Mouse (Mus musculus) midbrain, embryonic 16.5 days (tissue): ENCODE measurements around the gene Plxna2. TPM values are rescaled to one million over a fixed set of nuclear protein-coding genes. Genes with fewer than 3 reads are reported as not detected.

Experiments
- ATAC-seq: fragments of 200-750 bp; cut with Nextera tagmentation; 2 replicates; pipeline ENCODE4 v1.8.0; 2017; ENCODE audit warnings: moderate TSS enrichment
- H3K27ac ChIP-seq: fragments of 300-500 bp; sonication (generic); 2 replicates; pipeline ENCODE4 v1.5.1; 2014; ENCODE audit warnings: mild to moderate bottlenecking, low read length, mixed read lengths
- H3K27me3 ChIP-seq: fragments of 300-500 bp; sonication (generic); 2 replicates; pipeline ENCODE4 v1.6.1; 2014; ENCODE audit warnings: low read depth, low read length, mixed read lengths; ENCODE audit not compliant: control insufficient read depth, insufficient read depth
- H3K36me3 ChIP-seq: fragments of 300-500 bp; sonication (generic); 2 replicates; pipeline ENCODE4 v1.6.1; 2014; ENCODE audit warnings: mild to moderate bottlenecking, low read length, moderate library complexity, mixed read lengths; ENCODE audit not compliant: control insufficient read depth, insufficient read depth
- H3K4me1 ChIP-seq: fragments of 300-500 bp; sonication (generic); 2 replicates; pipeline ENCODE4 v1.6.1; 2014; ENCODE audit warnings: mild to moderate bottlenecking, low read length, mixed read lengths; ENCODE audit not compliant: control insufficient read depth, insufficient read depth
- H3K4me2 ChIP-seq: fragments of 300-500 bp; sonication (generic); 2 replicates; pipeline ENCODE4 v1.6.1; 2014; ENCODE audit warnings: mild to moderate bottlenecking, low read length, mixed read lengths
- H3K4me3 ChIP-seq: fragments of 300-500 bp; sonication (generic); 2 replicates; pipeline ENCODE4 v1.5.1; 2014; ENCODE audit warnings: low read depth, mild to moderate bottlenecking, low read length, moderate library complexity, mixed read lengths
- H3K9ac ChIP-seq: fragments of 300-500 bp; sonication (generic); 2 replicates; pipeline ENCODE4 v1.6.1; 2014; ENCODE audit warnings: low read depth, low read length, mixed read lengths
- H3K9me3 ChIP-seq: fragments of 300-500 bp; sonication (generic); replicated peaks from 2 replicates; pipeline ENCODE4 v1.6.1; 2014; ENCODE audit warnings: mild to moderate bottlenecking, low read length, mixed read lengths; ENCODE audit not compliant: control insufficient read depth, poor library complexity, severe bottlenecking
- WGBS: fragments of 180-500 bp; shearing (Covaris S2); extraction: QIAGEN DNeasy Blood & Tissue Kit; methylation state at CpG from one replicate; pipeline ENCODE4 v1.1.7; 2014; 5-methylcytosine and 5-hydroxymethylcytosine counted together
- microRNA-seq: library from miRNA; unstranded; fragments of <30 nt; microRNA quantifications from one replicate; pipeline ENCODE4, GENCODE M21; 2017
- polyA plus RNA-seq: library from polyadenylated mRNA; unstranded; fragments of >200 nt; fragmentation: Nextera tagmentation; extraction: Ambion mirVana; gene quantifications from 2 replicates; pipeline ENCODE4 v1.2.1, GENCODE M21; 2015

The Plxna2 gene
- polyA plus RNA-seq, 1 experiment from 2014 or later = 18.1 TPM

GRCm38 (mm10) chr1:194847014-194847413 is 229.0 kb downstream of the Plxna2 start:
- Histone ChIP-seq H3K4me3 (no peak overlapping the region), H3K9ac (no peak overlapping the region), H3K4me1 (0 out of 2 replicates have a peak, but pooled peaks cover 4% of the 10 kb centered on the region), H3K27ac (no peak overlapping the region), H3K27me3 (no peaks in the 10 kb centered on the region), H3K4me2 (no peak overlapping the region), H3K9me3 (no peaks in the 10 kb centered on the region), H3K36me3 (no peaks in the 10 kb centered on the region)
- ATAC-seq = no peak
- 90% methylated on average over 4 of the region's 4 CpGs for WGBS

DNA sequence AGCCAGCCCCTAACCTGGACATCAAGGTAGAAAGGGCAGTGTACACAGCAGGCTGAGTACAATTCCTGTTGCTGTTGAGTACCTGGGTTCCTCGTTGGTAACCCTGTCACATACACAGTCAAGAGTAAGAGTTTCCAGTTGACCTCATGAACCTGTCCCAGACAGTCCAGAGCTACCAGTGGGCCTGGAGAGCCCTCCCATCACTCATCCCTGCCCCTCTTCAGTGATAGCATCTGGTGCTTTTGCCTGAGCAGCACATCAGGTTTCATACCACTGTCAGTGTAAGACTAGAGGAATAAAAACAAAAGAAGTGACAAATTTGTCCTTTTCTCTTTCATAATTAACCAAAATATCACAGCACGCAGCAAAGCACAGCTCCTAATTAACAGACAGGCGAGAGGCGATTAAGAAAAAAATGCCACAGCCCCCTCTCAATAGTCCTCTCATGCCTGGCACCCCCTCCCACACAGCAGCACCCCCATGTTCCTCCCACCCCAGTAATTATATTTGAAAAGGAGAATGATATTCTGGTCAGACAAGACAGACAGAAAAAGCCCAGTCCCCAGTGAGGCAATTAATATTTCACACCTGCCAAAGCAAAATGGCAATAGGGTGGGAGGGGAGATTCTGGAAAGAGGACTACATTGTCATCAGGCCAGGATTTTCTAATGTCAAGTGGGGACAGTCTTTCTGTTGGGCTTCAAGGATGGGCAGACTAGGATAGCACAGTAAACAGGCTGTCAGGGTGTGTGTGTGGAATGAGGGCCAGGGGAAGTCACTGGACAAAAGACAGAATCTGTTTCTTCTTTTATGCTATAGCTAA is 233.4 kb downstream of the Plxna2 start:
- Histone ChIP-seq H3K9me3 (no peaks in the 10 kb centered on the region), H3K4me3 (no peak overlapping the region), H3K4me2 (no peak overlapping the region), H3K4me1 (0 out of 2 replicates have a peak, but pooled peaks cover 4% of the 10 kb centered on the region), H3K9ac (no peak overlapping the region), H3K27me3 (no peaks in the 10 kb centered on the region), H3K36me3 (no peaks in the 10 kb centered on the region), H3K27ac (no peak overlapping the region)
- ATAC-seq = peak; percentile 62; the same call in 1 of the 2 replicates
- WGBS = 66% methylated on average over 4 of the region's 4 CpGs

DNA sequence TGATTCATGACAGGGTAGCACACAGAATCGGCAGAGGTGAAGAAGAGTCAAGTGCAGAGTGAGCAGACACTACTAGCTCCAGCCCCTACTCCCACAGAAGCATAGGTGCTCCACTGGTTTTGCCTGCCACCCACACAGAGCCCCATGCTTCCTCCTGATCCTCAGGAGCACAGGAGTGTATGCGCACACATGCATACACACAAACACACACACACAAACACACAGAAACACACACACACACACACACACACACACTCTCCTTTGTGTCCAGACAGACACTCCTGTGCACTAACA is 234.0 kb downstream of the Plxna2 start:
- H3K4me2 ChIP-seq = no peak overlapping the region
- no peaks in the 10 kb centered on the region for H3K27me3 ChIP-seq
- no peaks in the 10 kb centered on the region for H3K9me3 ChIP-seq
- WGBS = 55% methylated on average over 2 of the region's 2 CpGs
- no peak overlapping the region for H3K4me3 ChIP-seq
- H3K4me1 ChIP-seq = 0 out of 2 replicates have a peak, but pooled peaks cover 4% of the 10 kb centered on the region
- no peaks in the 10 kb centered on the region for H3K36me3 ChIP-seq
- H3K9ac ChIP-seq = no peak overlapping the region
- H3K27ac ChIP-seq = no peak overlapping the region
- peak; percentile 17; the same call in 1 of the 2 replicates for ATAC-seq

Small RNAs within 50 kb of the gene (microRNA-seq; reads per million reads assigned to microRNA genes)
- gene Mir3962 = 6.6 reads per million, percentile 27 among the genes with 10 or more reads in this experiment
